Mouse (Mus musculus): Measurements from ENCODE around the gene Notum. TPM values are rescaled to one million over a fixed set of nuclear protein-coding genes. Genes with fewer than 3 reads are reported as not detected.

The Notum gene
- polyA plus RNA-seq, 1 experiment from 2014 or later: 4.4 TPM

DNA sequence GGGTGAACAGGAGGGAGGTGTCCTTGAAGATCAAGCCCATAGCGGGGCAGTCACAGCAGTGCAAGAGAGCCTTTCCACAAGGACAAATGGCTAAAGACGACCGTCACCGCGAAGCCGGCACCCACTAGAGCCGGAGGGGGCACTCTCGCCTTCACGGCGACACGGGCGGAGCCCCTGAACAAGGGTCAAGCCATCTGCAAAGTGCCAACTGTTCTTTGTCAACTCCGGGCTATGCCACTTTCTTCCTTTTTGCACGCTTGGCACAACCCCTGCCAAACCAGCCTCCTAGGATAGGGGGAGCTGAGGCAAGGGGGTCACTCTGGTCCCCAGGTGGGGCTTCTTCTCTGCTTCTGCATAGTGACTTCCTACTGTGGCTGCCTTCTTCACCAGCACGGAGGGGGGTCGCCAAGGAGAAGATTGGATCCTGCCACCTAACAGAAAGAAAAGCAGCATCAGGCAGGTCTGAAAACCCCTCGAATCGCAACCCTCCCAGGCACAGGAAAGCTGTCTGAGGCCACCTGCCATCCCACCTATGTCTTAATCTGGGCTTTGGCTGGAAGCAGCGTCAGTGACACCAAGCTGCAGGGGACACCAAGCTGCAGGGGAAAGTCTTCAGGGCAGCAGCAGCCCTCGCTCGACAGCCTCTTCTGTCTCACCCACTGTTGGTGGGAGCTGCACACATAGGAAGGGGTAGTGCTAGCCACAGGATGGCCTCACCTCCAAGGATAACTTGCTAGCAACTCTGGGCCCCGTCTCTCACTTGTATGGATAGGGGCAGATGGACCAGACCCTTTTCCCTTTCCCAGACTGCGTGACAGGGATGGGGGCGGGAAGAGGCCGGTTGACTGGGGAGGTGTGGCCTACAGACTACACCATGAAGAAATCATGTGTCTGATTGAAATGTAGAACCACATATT is 42.1 kb downstream of the Notum start:
- no peak for DNase-seq (ENCODE audit: low spot score)
- peaks cover 33% of the 10 kb centered on the region for H3K4me1 ChIP-seq
- peaks cover 76% of the 10 kb centered on the region for H3K36me3 ChIP-seq (replicated peaks)
- H3K4me3 ChIP-seq: peak overlapping the region; percentile 79
- no peaks in the 10 kb centered on the region for H3K27me3 ChIP-seq (replicated peaks; ENCODE audit: low read depth, poor library complexity, severe bottlenecking)
- WGBS: 94% methylated on average over 25 of the region's 25 CpGs
- H3K9me3 ChIP-seq: no peaks in the 10 kb centered on the region
- H3K27ac ChIP-seq (replicated peaks): peak overlapping the region; percentile 83

DNA sequence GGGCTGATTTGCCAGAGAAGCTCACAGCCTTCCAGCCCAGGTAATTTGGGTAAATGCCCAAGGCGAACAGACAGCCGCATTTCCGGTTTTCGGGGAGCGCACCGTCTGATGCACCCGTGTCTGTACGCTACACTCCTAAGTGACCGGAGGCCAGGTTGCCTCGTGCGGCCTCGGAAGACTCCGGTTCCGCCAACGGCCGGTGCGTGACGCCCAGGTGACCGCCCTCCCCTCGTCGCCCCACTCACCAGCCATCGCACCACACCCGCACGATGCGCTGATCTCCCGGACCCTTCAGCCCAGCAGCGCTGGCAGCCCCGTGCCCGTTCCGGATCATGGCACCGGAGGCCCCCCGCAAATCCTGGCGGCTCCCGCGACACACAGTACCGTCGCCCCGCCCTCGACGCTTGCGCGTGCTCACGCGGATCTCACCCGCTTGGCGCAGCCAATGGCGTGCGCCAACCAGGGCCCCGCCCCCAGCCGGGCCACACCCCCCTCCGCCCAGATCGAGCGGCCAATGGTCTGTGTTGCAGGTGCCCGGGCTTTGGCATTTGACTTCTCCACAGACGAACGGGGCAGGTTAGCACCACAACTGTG is 43.4 kb downstream of the Notum start, which contains the start of gene Pcyt2:
Pcyt2 (minus strand) TSS at position 418 of the 594 bp plus-strand sequence.
- peaks cover 80% of the 10 kb centered on the region for H3K36me3 ChIP-seq (replicated peaks)
- WGBS: under 1% methylated on average over 56 of the region's 56 CpGs

DNA sequence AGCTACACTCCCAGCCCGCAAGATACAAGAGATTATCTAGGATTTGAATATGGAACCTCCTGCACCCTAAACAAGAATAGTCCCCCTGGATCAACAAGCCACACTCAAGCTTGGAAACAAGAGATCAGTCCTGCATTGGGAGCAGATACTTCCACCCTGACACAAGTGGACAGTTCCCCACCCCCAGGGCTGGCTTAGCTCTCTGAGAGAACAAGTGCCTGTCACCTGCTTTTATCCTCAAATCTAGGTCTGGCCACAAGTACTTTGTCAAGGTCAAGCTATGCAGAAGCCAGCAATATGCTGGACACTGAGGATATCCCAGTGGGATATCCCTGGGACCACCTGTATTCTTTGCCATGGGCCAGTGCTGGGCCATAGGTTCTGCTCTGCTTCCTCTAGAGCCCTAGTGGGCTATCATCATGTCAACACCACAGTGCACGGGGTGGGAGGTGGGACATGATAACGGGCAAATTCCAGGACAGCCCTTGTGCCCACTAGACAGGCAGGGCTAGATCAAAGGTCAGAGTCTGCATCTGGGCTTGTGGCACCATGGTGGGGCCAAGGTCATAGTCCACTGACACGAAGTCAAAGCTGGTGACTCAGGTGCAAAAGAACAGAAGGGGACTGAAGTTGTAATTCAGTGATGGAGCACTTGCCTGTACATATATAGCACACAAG is 44.2 kb downstream of the Notum start:
- 49% methylated on average over 4 of the region's 4 CpGs for WGBS
- Histone ChIP-seq H3K4me3 (peak overlapping the region; percentile 79), H3K27me3 (replicated peaks; ENCODE audit: low read depth, poor library complexity, severe bottlenecking) (no peaks in the 10 kb centered on the region), H3K27ac (replicated peaks) (peak overlapping the region; percentile 83), H3K36me3 (replicated peaks) (peaks cover 80% of the 10 kb centered on the region), H3K9me3 (no peaks in the 10 kb centered on the region), H3K4me1 (peaks cover 30% of the 10 kb centered on the region)
- no peak for DNase-seq (ENCODE audit: low spot score)

More for the DNA sequence above, 43.4 kb downstream of the Notum start, which contains the start of gene Pcyt2:
- Histone ChIP-seq H3K27ac (replicated peaks) (peak within 1 kb of the TSS; percentile 83), H3K9me3 (no peaks in the 10 kb centered on the region), H3K27me3 (replicated peaks; ENCODE audit: low read depth, poor library complexity, severe bottlenecking) (no peaks in the 10 kb centered on the region), H3K4me1 (peaks cover 30% of the 10 kb centered on the region), H3K4me3 (peak within 1 kb of the TSS; percentile 79)
- DNase-seq (ENCODE audit: low spot score): peak; percentile 94

DNA sequence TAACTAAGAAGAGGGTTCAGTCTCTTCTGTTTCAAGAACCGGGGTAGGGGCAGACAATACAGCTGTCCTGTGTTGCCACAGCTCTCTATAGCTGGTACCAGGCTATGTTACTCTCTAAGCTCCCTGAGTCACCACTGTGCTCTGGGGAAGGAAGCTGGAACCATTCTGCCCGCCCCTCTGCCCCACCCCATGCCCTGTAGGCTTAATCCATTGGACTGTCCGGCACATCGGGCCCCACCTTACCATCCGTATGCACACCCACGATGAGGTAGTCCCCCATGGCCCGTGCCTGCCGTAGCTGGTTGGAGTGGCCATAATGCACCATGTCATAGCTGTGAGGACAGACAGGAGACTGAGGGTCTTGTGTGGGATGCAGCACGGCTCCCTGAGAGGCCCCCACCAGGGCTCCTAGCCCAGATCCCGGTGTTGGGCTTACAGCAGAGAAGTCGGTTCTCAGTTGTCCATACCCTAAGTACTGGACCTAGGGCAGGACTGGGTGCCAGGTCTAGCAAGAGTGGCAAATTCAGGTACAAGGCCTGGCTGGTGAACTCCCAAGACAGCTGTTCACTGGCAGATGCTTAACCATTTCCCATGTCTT is 45.3 kb downstream of the Notum start:
- peaks cover 80% of the 10 kb centered on the region for H3K36me3 ChIP-seq (replicated peaks)
- 92% methylated on average over 11 of the region's 11 CpGs for WGBS
- peak overlapping the region; percentile 79; the same call in 1 of the 2 replicates for H3K4me3 ChIP-seq

DNA sequence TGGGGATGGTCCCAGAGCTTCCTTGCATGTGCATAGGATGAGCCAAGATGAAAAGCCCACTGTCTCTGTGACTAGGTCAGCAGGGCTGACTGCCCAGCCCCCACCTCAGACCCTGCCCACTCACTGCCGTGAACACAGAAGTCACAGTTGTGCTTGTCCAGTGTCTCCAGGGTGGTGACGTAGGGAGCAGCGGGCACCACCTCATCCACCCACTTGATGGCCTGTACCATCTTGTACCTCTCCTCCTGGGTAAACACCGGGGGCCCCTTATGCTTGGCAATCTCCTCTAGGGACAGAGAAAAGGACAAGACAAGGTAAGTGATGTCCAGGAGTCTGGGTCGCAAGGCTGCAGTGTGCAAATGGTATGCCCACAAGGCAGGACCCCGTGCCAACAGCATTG is 45.8 kb downstream of the Notum start:
- Histone ChIP-seq H3K4me1 (peaks cover 30% of the 10 kb centered on the region), H3K27ac (replicated peaks) (no peak overlapping the region), H3K4me3 (0 out of 2 replicates have a peak overlapping the region, but pooled peaks have one; percentile 0), H3K36me3 (replicated peaks) (peaks cover 80% of the 10 kb centered on the region), H3K9me3 (no peaks in the 10 kb centered on the region), H3K27me3 (replicated peaks; ENCODE audit: low read depth, poor library complexity, severe bottlenecking) (no peaks in the 10 kb centered on the region)
- 93% methylated on average over 6 of the region's 6 CpGs for WGBS
- DNase-seq (ENCODE audit: low spot score): no peak

More for the DNA sequence above, 45.3 kb downstream of the Notum start:
- no peak for DNase-seq (ENCODE audit: low spot score)
- H3K27ac ChIP-seq (replicated peaks): no peak overlapping the region
- peaks cover 30% of the 10 kb centered on the region for H3K4me1 ChIP-seq
- H3K9me3 ChIP-seq: no peaks in the 10 kb centered on the region
- H3K27me3 ChIP-seq (replicated peaks; ENCODE audit: low read depth, poor library complexity, severe bottlenecking): no peaks in the 10 kb centered on the region

DNA sequence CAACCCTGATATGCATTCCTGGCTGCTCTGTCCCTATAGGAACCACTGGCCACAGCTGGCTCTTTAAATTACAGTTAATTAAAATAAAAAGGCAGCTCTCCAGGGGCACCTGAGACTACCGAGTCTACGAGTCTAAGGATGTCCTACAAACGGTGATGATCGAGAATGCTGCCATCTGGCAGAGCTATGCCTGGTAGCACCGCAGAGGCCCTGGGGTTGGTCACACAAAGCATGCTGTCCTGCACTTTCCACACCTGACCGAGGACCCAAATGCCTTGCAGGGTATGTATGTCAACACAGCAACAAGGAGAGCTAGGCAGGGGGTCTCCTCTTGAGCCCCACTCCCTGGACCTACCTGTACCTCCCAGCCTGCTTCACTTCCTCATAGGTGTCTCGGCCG is 47.0 kb downstream of the Notum start:
- peaks cover 80% of the 10 kb centered on the region for H3K36me3 ChIP-seq (replicated peaks)
- WGBS: 87% methylated on average over 8 of the region's 8 CpGs

DNA sequence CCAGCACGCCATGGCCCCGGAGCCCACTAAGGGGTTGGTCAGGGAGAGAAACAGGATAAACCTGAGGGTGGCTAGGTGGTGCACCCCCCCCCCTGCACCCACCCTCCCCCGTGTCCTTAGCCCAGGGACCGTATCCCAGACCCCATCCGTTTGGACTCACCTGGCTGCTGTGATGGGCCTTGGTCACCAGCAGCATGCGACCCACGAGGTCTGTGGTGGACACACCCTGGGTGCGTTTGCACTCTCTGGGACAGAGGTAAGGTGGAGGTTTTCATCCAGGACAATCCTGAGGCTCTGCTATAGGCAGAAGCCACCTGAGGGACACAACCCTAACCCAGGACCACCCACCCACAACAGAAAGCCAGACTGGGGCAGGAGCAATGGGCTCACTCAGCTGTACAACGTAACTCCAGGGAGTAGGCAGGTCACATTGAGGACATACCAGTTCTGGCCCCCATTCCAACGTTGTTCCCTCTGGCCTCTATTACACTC is 47.4 kb downstream of the Notum start:
- Histone ChIP-seq H3K27ac (replicated peaks) (no peak overlapping the region), H3K4me1 (peaks cover 41% of the 10 kb centered on the region), H3K27me3 (replicated peaks; ENCODE audit: low read depth, poor library complexity, severe bottlenecking) (peaks cover 15% of the 10 kb centered on the region), H3K4me3 (no peak overlapping the region), H3K9me3 (no peaks in the 10 kb centered on the region), H3K36me3 (replicated peaks) (peaks cover 77% of the 10 kb centered on the region)
- no peak for DNase-seq (ENCODE audit: low spot score)
- 88% methylated on average over 10 of the region's 10 CpGs for WGBS

More for the DNA sequence above, 47.0 kb downstream of the Notum start:
- DNase-seq (ENCODE audit: low spot score): no peak
- Histone ChIP-seq H3K4me1 (peaks cover 36% of the 10 kb centered on the region), H3K27me3 (replicated peaks; ENCODE audit: low read depth, poor library complexity, severe bottlenecking) (peaks cover 11% of the 10 kb centered on the region), H3K27ac (replicated peaks) (no peak overlapping the region), H3K4me3 (no peak overlapping the region), H3K9me3 (no peaks in the 10 kb centered on the region)

DNA sequence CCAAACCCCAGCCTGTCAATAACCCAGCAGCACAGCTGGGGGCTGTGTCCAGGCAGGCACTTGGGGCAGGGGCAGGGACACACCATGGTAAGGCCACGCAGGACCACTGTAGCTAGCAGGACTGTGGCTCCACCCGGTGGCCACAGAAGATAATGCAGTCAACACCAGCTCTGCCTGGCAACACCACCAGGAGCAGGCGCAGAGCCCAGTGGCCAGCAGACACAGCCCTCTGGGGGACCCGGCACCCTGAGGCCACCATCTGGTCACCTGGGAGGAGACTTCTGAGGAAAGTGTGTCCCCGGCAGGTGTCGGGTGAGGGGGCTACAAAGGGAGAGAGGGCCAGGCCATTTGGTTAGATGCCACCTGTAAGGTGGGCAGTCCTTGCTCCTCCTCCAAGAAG is 48.2 kb downstream of the Notum start:
- peak overlapping the region; percentile 23; the same call in 1 of the 2 replicates for H3K4me3 ChIP-seq
- H3K36me3 ChIP-seq (replicated peaks): peaks cover 69% of the 10 kb centered on the region

DNA sequence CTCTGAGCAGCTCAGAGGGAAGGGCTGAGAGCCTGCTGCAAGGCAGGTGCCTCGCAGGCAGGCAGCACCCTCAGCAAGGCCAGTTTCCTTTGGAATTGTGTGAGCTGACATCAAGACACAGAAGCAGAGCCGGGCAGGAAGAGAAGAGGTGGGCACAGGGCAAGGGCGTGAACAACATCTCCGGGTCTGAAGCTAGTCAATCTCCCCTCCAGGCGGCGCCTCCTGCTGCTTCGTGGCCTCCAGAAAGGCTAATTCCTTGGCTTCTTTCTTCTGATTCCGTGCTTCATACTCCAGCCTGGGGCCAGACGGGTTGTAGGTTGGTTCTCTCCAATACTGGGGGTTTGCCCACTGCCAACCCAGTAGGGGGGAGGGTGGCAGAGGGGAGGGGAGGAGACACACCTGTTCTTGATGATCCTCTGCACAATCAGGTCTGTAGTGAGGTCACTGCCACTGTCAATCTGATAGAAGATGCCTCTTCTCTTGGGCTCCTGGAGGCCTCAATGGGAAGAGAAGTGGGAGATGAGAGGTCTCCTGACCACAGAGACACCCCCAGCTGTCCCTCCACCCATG is 50.4 kb downstream of the Notum start:
- WGBS: 85% methylated on average over 9 of the region's 9 CpGs
- Histone ChIP-seq H3K36me3 (replicated peaks) (peaks cover 83% of the 10 kb centered on the region), H3K4me1 (peaks cover 29% of the 10 kb centered on the region), H3K9me3 (no peaks in the 10 kb centered on the region), H3K4me3 (no peak overlapping the region), H3K27me3 (replicated peaks; ENCODE audit: low read depth, poor library complexity, severe bottlenecking) (peaks cover 40% of the 10 kb centered on the region), H3K27ac (replicated peaks) (no peak overlapping the region)
- no peak for DNase-seq (ENCODE audit: low spot score)

More for the DNA sequence above, 48.2 kb downstream of the Notum start:
- H3K27ac ChIP-seq (replicated peaks): no peak overlapping the region
- peaks cover 23% of the 10 kb centered on the region for H3K27me3 ChIP-seq (replicated peaks; ENCODE audit: low read depth, poor library complexity, severe bottlenecking)
- peaks cover 41% of the 10 kb centered on the region for H3K4me1 ChIP-seq
- H3K9me3 ChIP-seq: no peaks in the 10 kb centered on the region
- DNase-seq (ENCODE audit: low spot score): peak; percentile 79
- WGBS: 52% methylated on average over 6 of the region's 6 CpGs

DNA sequence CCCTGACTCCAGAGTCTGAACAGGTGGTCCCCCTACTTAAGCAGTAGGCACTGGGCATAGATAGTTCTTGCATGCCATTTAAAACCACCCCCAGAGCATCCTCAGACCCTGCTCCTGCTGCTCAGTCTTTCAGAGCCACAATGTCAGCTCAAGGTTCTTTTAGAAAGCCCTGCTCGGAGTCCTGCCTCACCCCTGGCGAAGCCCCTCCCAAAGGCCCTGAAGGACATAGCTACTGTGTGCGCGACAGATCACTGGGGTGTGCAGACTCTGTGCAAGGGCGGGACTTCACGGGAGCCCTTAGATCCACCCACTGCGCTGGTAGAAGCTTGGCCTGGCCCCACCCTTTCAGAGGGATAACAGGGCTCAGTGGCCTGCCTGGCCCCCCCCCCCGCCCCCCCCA is 51.7 kb downstream of the Notum start:
- WGBS: 42% methylated on average over 8 of the region's 8 CpGs

DNA sequence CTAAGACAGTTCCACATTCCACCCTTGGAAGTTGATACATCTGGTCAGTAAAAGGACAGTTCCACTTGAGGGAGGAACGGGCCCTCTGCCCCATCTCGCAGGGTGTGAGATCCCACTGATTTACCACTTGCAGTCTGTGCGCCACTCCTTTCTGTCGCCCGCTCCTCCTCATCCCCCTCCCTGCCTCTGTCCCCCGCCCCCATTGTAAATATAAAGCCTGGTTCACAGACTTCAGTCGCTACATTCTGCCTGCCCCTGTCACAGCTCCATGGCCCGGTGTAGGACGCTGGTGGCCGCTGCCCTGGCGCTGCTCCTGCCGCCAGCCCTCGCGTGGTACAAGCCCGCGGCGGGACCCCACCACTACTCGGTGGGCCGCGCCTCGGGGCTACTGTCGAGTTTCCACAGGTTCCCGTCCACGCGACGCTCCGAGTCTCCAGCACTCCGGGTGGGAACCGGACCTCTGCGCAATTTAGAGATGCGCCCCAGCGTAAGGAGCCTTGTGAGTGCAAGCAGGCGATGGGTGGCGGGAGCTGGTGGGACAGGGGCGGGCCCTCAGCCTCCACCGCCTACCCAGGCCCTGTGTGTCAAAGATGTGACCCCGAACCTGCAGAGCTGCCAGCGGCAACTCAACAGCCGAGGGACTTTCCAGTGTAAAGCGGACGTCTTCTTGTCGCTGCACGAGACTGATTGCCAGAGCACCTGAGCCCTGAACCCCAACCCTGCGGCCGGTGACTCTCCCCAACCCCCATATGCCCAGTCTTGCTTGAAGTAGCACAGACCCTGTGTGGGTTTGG is 52.5 kb downstream of the Notum start, which contains the start of gene Npb:
Npb (plus strand) TSS at position 237 of the 794 bp plus-strand sequence.
- H3K27ac ChIP-seq (replicated peaks): peak within 1 kb of the TSS; percentile 20; the same call in 1 of the 2 replicates
- H3K27me3 ChIP-seq (replicated peaks; ENCODE audit: low read depth, poor library complexity, severe bottlenecking): peaks cover 40% of the 10 kb centered on the region
- H3K4me3 ChIP-seq: peak within 1 kb of the TSS; percentile 49
- peaks cover 86% of the 10 kb centered on the region for H3K36me3 ChIP-seq (replicated peaks)
- H3K9me3 ChIP-seq: no peaks in the 10 kb centered on the region
- DNase-seq (ENCODE audit: low spot score): no peak
- H3K4me1 ChIP-seq: peaks cover 25% of the 10 kb centered on the region
- WGBS: 6% methylated on average over 45 of the region's 45 CpGs

More for the DNA sequence above, 51.7 kb downstream of the Notum start:
- Histone ChIP-seq H3K4me3 (peak overlapping the region; percentile 49), H3K27ac (replicated peaks) (peak overlapping the region; percentile 20; the same call in 1 of the 2 replicates), H3K27me3 (replicated peaks; ENCODE audit: low read depth, poor library complexity, severe bottlenecking) (peaks cover 40% of the 10 kb centered on the region), H3K9me3 (no peaks in the 10 kb centered on the region), H3K36me3 (replicated peaks) (peaks cover 86% of the 10 kb centered on the region), H3K4me1 (peaks cover 25% of the 10 kb centered on the region)
- DNase-seq (ENCODE audit: low spot score): no peak
